Mouse (Mus musculus): ENCODE measurements around the gene Podnl1.
A peak's percentile ranks its signal among the peaks of the same experiment; 100 is the strongest.

Podnl1 gene

DNA sequence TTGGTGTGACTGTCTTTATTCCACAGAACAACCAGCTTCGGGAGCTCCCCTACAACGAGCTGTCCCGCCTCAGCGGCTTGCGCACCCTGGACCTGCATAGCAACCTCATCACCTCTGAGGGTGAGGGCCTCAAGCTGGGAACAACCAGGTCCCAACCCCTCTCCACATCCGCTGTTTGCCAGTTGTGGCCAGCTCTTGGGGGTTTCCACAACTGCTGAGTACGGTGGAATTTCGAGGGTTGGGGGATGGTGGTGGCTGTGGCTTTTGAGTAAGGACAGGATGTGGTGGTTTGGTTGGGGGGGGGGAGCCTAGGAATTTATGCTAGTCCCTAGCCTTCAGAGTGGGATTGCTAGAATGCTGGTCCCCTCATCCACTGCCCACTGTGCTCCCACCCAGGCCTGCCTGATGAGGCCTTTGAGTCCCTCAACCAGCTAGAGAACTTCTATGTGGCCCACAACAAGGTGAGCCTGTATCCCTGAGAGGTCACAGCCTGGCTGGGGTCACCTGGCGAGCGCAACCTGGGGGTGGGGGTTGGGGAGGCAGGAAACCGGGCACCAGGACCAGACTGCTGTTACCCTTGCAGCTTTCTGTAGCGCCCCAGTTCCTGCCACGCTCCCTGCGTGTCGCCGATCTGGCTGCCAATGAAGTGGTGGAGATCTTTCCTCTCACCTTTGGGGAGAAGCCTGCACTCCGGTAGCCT lies 1.6 kb downstream of the Podnl1 start:
- DNase-seq (ENCODE audit: low spot score in 2 of 2), result peak; percentile 62 to 69

DNA sequence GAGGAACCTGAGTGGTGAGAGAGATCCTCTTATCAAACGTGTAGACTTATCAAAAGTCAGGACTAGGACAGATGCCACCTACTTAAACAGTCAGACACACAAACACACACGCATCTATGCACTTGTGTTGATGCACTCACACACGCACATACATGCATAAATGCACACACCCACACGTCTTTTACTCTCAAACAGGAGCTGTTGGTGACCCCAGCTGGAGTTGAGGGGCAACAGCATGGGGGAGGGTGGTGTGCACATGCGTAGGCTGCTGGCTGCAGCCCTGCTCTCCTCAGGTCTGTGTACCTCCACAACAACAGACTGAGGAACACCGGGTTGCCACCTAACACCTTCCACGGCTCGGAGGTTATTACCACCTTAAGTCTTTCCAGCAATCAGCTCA lies 2.5 kb downstream of the Podnl1 start:
- peak; percentile 57 to 58 for DNase-seq (ENCODE audit: low spot score in 2 of 2)

DNA sequence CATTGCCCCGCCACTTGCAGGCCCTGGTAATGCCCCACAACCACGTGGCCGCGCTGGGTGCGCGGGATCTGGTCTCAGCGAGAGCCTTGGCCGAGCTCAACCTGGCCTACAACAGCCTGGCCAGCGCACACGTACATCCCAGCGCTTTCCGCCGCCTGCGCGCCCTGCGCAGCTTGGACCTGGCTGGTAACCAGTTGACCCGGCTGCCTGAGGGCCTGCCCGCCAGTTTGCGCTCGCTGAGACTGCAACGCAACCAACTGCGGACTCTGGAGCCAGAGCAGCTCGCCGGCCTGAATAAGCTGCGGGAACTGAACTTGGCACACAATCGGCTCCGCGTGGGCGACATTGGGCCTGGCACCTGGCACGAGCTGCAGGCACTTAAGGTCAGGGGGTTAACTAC lies 5.0 kb downstream of the Podnl1 start:
- no peak for DNase-seq (ENCODE audit: low spot score in 2 of 2)

DNA sequence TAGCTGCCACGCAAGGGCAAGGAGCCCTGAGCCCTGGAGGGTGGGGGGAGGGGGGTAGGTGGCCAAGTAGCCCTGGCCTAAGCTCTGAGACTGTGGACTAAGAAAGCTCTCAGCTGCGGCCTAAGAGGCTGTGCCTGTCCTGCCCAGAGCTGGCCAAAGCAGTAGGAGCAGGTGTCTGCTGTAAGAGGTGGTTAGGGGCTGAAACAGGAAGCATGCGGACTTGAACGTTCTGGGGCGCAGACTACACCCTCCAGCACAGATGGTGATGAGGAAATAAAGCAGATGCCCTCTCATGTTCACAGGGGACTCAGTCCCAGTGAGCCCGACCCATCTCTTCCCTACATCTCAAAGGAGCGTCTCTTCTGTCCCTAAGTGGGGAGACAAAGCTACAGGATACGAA lies 6.4 kb downstream of the Podnl1 start:
- no peak for DNase-seq (ENCODE audit: low spot score in 2 of 2)

DNA sequence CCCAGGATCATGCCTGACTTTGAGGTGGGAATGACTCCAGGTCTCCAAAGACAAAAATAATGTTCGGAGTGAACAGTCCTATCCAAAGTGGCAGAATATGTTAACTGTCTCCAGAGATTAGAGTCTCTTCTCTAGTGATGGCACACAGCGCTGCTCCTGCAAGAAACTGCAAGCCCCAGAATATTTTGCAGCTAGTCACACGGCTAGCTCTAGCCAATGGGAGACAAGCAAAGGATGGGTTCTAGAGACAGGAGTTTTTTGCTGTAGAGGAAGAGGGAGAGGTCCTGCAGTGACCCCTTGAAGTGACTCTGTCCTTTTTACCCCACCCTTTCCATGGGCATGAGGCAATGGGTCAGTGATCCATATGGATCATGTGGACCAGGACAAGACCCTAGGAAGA lies 12.1 kb downstream of the Podnl1 start:
- DNase-seq (ENCODE audit: low spot score in 2 of 2), result no peak

DNA sequence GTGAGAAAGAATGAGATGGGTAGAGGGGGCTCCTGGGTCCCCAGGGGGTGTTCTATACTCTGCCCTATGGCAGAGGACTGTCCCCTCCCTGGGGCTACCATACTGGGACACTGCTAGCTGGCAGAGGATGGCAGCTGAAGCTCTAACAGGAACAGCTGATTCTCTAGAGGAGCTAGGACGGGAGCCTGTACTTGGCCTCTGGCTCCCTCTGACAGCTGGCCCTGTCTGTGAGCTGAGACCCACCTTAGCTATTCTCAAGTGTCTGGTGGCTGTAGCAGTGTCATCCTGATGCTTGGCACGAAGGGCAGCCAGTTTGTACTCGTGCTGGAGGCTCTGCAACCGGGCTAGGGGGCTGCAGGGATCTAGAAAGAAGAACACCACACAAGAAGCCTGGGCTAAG lies 15.0 kb downstream of the Podnl1 start:
- no peak for DNase-seq (ENCODE audit: low spot score in 2 of 2)

DNA sequence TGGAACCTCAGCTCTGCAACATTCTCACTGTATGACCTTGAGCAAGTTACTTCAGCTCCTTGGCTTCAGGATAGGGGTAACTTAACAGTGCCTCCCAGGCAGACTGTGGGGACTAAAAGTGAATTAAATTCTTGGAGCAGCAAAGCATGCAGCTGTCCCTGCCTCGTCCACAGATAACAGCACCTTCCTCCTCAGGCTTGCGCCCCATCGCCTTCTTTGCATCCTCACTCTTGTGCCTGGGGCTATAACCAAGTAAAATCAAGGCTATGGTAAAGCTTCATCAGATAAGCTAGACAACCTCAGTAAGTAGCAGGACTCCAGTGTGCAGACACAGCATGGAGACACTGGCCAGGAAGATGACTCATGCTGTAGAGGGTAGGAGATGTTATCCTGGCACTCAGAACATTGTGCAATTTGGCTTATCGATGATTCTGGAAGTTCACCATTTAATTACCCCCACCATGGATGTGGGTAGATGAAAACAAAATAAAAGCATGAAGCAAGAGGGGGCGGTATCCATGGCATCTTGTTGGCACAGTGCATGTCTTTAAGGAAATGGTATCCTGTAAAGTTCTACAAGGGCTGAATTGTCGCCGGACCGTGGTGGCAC lies 19.0 kb downstream of the Podnl1 start:
- no peak for DNase-seq (ENCODE audit: low spot score in 2 of 2)

DNA sequence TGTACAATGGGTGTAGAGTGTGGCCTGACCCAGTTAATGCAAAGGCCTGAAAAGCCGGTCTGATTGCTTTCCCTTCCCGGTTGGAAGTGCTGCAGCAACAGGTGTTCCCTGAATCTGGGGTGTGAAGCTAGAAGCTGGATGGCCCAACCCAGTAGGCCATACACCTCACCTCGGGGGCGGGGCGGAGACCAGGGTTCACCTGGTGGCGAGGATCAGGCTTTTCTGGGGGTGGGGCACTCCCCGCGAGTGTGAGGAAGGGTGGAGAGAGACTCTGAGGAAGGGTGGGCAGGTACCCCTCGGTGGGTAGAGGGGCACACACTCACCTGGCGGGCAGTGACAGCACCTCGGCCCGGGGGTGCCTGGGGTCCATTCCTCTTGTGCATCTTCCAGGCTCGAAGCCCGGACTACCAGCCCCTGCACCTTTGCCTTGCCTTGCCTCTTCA lies 21.6 kb downstream of the Podnl1 start:
- DNase-seq (ENCODE audit: low spot score in 2 of 2), result no peak

DNA sequence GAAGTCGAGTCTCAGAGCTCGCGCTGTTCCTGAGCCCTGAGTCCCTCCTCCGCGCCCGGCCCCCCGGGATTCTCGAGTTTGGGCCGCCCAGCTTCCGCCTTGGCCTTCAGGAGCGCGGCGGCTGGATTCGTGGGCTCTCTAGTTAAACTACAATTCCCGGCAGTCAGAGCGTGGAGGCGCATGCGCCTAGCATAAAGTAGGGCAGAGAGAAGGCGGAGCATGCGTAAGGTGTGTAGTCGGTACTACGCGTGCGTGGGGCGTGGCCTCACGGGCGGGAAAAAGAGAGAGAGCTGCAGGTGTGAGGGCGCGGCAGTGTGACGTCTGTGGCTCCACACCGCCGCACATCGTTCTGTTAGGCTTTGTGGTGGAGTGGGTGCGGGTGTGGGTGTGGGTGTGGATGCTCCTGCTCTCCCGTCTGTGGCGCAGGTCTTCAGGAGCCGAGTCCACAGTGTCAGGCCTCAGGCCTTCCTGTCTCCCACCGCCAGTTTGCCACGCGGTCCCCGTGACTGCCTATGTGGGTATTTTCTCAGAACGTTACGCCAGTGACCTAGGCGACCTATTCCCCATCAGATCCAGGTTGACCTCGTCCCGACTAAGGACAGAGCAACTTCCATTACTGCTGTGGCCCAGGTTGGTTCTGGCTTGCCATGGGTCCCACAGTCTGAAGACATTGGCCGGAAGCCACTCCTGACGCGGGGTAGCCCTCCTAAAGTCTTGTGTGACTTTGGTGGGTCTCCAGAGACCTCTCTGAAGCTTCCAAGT lies 22.2 kb downstream of the Podnl1 start, which contains the start of the genes Cc2d1a and 4930432K21Rik:
Cc2d1a (minus strand) TSS at position 168 of the 762 bp plus-strand sequence.
4930432K21Rik (plus strand) TSS at position 257 of the 762 bp plus-strand sequence.
- DNase-seq (ENCODE audit: low spot score in 2 of 2), result peak; percentile 94 to 95

DNA sequence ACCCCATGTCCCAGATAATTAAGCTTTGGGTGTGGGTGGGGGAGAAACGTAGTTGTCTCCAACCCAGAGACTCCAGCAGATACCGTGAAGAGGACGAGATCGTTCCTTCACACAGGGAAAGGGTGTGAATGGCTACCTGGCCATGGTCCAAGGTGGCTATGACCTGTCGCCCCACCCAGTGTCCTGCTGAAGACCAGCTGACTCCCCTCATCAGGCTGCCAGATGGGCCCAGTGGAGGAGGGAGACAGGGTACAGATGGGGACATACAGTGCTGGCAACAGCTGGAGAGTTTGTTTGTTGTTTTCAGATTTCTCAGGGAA lies 22.7 kb downstream of the Podnl1 start:
- no peak for DNase-seq (ENCODE audit: low spot score in 2 of 2)

DNA sequence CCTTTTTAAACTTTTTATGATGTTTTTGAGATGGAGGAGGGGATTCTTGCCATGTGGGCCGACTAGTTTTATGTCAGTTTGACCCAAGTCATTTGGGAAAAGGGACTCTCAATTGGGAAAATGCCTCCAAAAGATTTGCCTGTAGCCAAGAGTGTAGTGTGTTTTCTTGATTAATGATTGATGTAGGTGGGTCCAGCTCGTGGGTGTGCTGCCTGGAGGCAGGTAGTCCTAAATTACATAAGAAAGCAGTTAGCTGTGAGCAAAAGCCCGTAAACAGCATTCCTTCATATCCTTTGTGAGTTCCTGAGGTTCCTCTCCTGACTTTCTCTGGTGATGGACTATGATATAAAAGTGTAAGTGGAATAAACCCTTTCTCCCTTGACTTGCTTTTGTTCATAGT lies 23.4 kb downstream of the Podnl1 start:
- DNase-seq (ENCODE audit: low spot score in 2 of 2), result no peak

DNA sequence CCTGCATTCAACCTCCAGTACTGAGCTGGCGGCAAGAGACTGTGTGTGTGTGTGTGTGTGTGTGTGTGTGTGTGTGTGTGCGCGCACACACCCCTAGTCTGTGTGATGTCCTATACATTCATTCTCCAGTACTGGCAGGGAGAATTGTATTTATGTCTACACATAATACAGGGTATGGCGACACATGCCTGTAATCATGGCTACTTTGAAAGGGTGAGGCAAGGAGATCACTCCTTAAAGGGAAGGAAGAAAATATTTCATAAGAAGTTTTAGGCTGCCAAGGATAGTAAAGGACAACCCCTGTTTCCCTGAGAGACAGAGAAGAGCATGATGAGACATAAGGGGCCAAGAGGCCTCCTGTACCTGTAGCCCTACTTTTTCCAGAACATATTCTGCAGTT lies 31.8 kb downstream of the Podnl1 start:
- no peak for DNase-seq (ENCODE audit: low spot score in 2 of 2)

DNA sequence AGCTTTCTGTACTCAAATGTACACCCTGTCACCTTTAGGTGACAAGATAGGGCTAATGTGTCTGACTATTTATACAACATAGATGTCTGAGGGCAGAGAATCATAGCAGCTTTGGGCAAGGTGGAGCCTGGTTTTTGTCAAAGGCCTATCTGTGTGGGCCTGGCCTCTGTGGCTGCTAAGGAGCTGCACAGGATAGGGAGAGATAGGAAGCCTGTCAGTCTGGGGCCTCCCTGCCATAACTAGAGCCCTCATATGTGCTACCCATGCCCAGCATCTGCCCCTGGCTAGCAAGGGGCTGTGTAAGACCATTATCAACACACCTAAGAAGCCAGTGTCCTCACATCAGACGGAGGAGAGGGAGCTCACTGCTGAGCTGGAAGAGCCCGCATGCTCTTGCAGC lies 41.9 kb downstream of the Podnl1 start:
- DNase-seq (ENCODE audit: low spot score in 2 of 2), result no peak

DNA sequence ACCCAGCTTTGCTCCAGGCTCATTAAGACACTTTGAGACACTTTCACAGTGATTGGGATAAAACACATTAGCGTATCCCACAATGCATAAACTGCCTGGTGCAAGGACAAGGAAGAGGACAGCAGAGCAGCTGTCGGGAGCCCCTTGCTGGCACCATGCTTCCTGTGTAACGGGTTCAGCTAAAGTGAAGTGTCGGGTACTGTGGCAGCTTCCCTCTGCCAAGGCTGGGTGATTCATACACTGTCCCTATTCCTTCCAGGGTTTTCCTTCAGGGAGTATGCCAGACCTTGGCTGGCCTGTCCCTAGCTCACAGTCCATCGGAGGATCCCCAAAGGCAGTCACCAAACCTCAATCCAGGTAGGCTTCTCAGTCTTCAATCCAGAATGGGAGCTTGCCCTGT lies 44.3 kb downstream of the Podnl1 start:
- no peak for DNase-seq (ENCODE audit: low spot score in 2 of 2)

DNA sequence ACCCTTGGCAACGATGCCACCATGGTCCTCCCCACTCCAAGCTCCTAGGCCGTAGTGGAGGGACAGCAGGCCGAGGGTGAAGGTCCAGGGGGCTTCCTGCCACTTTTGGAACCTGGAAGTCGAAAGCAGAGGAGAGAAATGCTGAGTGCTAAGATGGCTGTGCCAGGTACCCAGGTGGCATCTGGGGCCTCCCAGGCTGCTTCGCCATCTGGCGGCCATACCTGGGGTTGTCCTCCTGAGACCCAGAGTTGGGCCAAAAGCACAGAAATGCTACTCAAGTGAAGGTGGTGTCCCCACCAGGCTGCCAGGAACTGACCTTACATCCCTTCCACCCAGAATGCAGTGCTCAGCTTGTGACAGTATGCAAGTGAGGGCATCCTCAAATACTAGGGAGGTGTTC lies 48.1 kb downstream of the Podnl1 start:
- DNase-seq (ENCODE audit: low spot score in 2 of 2), result peak in 1 of 2 experiments; percentile 33

DNA sequence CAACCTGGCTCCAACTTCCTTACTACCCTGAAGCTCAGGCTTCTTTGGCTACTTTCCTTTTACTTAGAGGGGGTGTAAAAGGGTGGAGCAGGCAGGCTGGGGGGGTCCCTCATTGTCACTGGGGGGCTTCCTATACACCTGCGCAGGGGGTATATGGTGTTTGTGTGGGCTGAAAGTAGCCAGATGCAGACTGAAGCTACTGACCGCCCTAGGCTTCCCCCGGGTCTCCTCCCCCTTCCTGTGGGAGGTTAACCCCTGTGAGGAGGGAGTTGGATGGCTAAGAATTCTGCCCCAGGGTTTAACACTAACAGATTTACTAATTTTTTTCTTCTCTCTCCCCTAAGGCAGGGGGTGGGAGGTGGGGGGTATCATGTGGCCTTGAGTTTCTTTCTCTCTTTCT lies 50.8 kb downstream of the Podnl1 start:
- no peak for DNase-seq (ENCODE audit: low spot score in 2 of 2)

DNA sequence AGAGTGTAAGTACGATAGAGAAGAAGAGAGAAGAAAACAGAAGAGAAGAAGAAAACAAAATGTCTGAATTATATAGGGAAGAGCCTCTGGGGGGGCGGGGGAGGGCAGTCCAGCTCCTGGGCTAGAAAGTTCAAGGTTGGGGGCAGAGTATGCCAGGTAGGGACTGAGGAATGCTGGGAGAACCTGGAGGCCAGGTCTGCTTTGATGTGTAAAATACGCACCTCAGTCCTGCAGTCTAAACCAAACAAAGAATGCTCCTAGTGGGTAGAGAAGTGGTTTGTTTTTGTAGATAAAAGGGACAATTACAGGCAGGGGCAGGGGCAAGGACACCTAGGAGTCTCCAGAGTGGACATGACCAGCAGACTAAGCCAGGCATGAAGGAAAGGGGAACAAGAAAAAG lies 51.6 kb downstream of the Podnl1 start:
- DNase-seq (ENCODE audit: low spot score in 2 of 2), result no peak

DNA sequence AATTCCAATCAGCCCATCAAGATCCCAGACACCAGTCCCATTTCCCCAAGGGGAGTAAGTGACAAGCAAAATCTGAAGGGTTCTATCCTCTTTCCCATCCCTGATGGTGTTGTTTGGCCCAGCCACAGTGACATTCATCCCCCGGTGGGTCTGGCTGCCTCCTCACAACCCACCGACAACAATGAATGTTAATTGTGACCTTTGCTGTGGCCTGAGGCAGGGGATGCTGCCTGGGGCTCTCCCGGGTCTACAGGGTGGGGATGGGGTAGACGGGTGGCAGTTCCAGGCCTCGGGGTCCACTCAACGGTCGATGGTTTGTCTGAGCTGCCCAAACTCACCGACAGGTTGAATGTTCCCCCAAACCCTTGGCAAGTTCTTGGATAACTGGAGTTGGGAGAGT lies 52.8 kb downstream of the Podnl1 start:
- DNase-seq (ENCODE audit: low spot score in 2 of 2), result no peak

DNA sequence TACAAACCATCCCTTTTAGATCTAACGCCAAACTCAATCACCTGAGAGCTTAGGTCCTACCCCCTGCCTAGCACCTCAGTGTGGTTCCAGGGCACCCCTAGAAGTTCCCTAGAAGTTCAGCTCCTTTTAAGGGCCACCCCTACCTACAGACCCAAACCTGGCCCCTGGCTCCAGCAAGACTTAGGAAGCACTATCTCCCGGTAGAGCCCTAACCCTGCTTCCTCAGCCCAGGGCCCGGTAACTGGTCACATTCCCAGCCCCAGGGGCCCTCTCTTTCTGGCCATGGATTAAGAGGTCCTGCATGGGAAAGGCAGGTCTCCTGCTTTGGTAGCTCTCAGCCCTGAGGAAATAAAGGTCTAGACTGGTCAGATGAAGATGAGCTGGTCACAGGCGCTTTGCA lies 54.2 kb downstream of the Podnl1 start:
- DNase-seq (ENCODE audit: low spot score in 2 of 2), result no peak

DNA sequence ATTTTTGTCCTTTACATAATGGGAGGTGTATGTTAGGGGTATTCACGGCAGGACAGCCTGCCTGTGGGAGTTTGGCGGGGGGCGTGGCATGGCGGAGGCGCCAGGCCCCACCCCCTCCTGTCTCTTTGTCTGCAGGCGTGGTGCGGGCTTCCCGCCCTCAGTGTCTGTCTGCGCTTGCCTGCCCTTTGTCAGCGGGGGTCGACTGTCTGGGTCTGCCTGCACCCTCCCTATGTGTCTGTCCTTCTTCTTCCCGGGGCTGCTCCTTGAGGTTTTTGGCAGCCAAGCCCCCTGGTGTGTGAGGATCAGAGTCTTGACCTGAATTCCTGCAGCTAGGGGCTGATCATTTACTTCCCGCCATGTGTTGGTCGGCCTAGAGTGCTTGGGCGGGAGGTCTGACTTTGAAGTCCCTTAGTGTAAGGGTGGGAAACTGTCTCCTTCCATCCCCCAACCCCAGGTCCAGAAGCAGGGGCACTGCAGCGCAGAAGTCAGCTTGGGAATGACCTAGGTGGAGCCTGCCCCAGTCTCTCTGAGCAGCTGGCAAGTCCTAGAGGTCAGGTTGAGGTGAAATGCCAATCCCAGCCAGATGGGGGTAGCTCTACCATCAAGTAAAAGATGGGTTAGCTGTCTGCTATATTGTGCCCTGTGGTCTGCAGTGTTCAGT lies 54.9 kb downstream of the Podnl1 start:
- DNase-seq (ENCODE audit: low spot score in 2 of 2), result peak; percentile 74 to 78
